Mouse (Mus musculus) neural tube, embryonic 13.5 days (tissue): ENCODE measurements around the gene Pom121l2. TPM values are rescaled to one million over a fixed set of nuclear protein-coding genes. Genes with fewer than 3 reads are reported as not detected.

Experiments used
- ATAC-seq: fragments of 200-750 bp; cut with Nextera tagmentation; 2 replicates; pipeline ENCODE4 v1.8.0; 2017; ENCODE audit warnings: low read depth, mild to moderate bottlenecking, moderate TSS enrichment, moderate library complexity
- H3K27ac ChIP-seq: fragments of 300-500 bp; sonication (generic); replicated peaks from 2 replicates; pipeline ENCODE4 v1.5.1; 2015; ENCODE audit warnings: moderate library complexity, mild to moderate bottlenecking, inconsistent platforms
- H3K27me3 ChIP-seq: fragments of 300-500 bp; sonication (generic); 2 replicates; pipeline ENCODE4 v1.6.1; 2015; ENCODE audit warnings: mild to moderate bottlenecking, inconsistent platforms
- H3K36me3 ChIP-seq: fragments of 300-500 bp; sonication (generic); 2 replicates; pipeline ENCODE4 v1.6.1; 2015; ENCODE audit warnings: mild to moderate bottlenecking, inconsistent platforms
- H3K4me1 ChIP-seq: fragments of 300-500 bp; sonication (generic); replicated peaks from 2 replicates; pipeline ENCODE4 v1.6.1; 2015; ENCODE audit warnings: inconsistent platforms
- H3K4me2 ChIP-seq: fragments of 300-500 bp; sonication (generic); 2 replicates; pipeline ENCODE4 v1.6.1; 2015; ENCODE audit warnings: inconsistent platforms, mild to moderate bottlenecking, moderate library complexity
- H3K4me3 ChIP-seq: fragments of 300-500 bp; sonication (generic); 2 replicates; pipeline ENCODE4 v1.5.1; 2015; ENCODE audit warnings: mild to moderate bottlenecking, inconsistent platforms
- H3K9ac ChIP-seq: fragments of 300-500 bp; sonication (generic); 2 replicates; pipeline ENCODE4 v1.6.1; 2015; ENCODE audit warnings: moderate library complexity, mild to moderate bottlenecking, inconsistent platforms
- H3K9me3 ChIP-seq: fragments of 300-500 bp; sonication (generic); 2 replicates; pipeline ENCODE4 v1.6.1; 2016; ENCODE audit warnings: inconsistent platforms
- WGBS: fragments of 180-500 bp; shearing (Covaris S2); methylation state at CpG from one replicate; pipeline ENCODE4 v1.1.7; 2015; 5-methylcytosine and 5-hydroxymethylcytosine counted together
- polyA plus RNA-seq: library from polyadenylated mRNA; unstranded; fragments of >200 nt; fragmentation: Nextera tagmentation; extraction: Ambion mirVana; gene quantifications from 2 replicates; pipeline ENCODE4 v1.2.1, GENCODE M21; 2015

Gene Pom121l2
- polyA plus RNA-seq, 1 experiment from 2014 or later = not detected

- Histone ChIP-seq H3K4me3 (peak overlapping the region; percentile 28), H3K27me3 (peaks cover 97% of the 10 kb centered on the region), H3K9ac (no peak overlapping the region), H3K4me1 (peaks cover 17% of the 10 kb centered on the region), H3K9me3 (no peaks in the 10 kb centered on the region), H3K27ac (no peak overlapping the region), H3K36me3 (no peaks in the 10 kb centered on the region), H3K4me2 (peak overlapping the region; percentile 50)
- under 1% methylated on average over 21 of the region's 21 CpGs for WGBS
- no peak for ATAC-seq
These were observed 14.4 kb downstream of the Pom121l2 start for GRCm38 (mm10) chr13:21995331-21995914.

GRCm38 (mm10) chr13:21996101-21996839 lies 15.3 kb downstream of the Pom121l2 start:
- H3K9ac ChIP-seq = no peak overlapping the region
- H3K27ac ChIP-seq = no peak overlapping the region
- H3K4me3 ChIP-seq = peak overlapping the region; percentile 12; the same call in 1 of the 2 replicates
- 3% methylated on average over 12 of the region's 12 CpGs for WGBS
- H3K4me2 ChIP-seq = peak overlapping the region; percentile 50
- peaks cover 97% of the 10 kb centered on the region for H3K27me3 ChIP-seq
- no peaks in the 10 kb centered on the region for H3K36me3 ChIP-seq
- H3K9me3 ChIP-seq = no peaks in the 10 kb centered on the region
- ATAC-seq = no peak
- H3K4me1 ChIP-seq = peaks cover 17% of the 10 kb centered on the region

- no peak overlapping the region for H3K27ac ChIP-seq
- H3K4me3 ChIP-seq = peak overlapping the region; percentile 12; the same call in 1 of the 2 replicates
- H3K27me3 ChIP-seq = peaks cover 97% of the 10 kb centered on the region
- peak overlapping the region; percentile 34 for H3K4me2 ChIP-seq
- H3K36me3 ChIP-seq = no peaks in the 10 kb centered on the region
- under 1% methylated on average over 13 of the region's 13 CpGs for WGBS
- H3K9ac ChIP-seq = no peak overlapping the region
- no peak for ATAC-seq
- H3K4me1 ChIP-seq = peaks cover 17% of the 10 kb centered on the region
- no peaks in the 10 kb centered on the region for H3K9me3 ChIP-seq
These were observed 15.8 kb downstream of the Pom121l2 start for GRCm38 (mm10) chr13:21996840-21997185.

GRCm38 (mm10) chr13:21997201-21997820 lies 16.3 kb downstream of the Pom121l2 start:
- no peak overlapping the region for H3K9ac ChIP-seq
- H3K4me1 ChIP-seq = peaks cover 17% of the 10 kb centered on the region
- no peak overlapping the region for H3K27ac ChIP-seq
- peak overlapping the region; percentile 34 for H3K4me2 ChIP-seq
- H3K9me3 ChIP-seq = no peaks in the 10 kb centered on the region
- ATAC-seq = no peak
- H3K27me3 ChIP-seq = peaks cover 97% of the 10 kb centered on the region
- under 1% methylated on average over 21 of the region's 21 CpGs for WGBS
- H3K4me3 ChIP-seq = 0 out of 2 replicates have a peak overlapping the region, but pooled peaks have one; percentile 12
- H3K36me3 ChIP-seq = no peaks in the 10 kb centered on the region

GRCm38 (mm10) chr13:21997821-21998220 lies 16.8 kb downstream of the Pom121l2 start:
- H3K36me3 ChIP-seq = no peaks in the 10 kb centered on the region
- peaks cover 17% of the 10 kb centered on the region for H3K4me1 ChIP-seq
- H3K4me3 ChIP-seq = no peak overlapping the region
- H3K27ac ChIP-seq = no peak overlapping the region
- H3K9me3 ChIP-seq = no peaks in the 10 kb centered on the region
- no peak overlapping the region for H3K9ac ChIP-seq
- peaks cover 97% of the 10 kb centered on the region for H3K27me3 ChIP-seq
- no peak overlapping the region for H3K4me2 ChIP-seq
- ATAC-seq = no peak
- 7% methylated on average over 4 of the region's 4 CpGs for WGBS

- Histone ChIP-seq H3K9me3 (no peaks in the 10 kb centered on the region), H3K4me3 (no peak overlapping the region), H3K4me1 (peaks cover 17% of the 10 kb centered on the region), H3K27ac (no peak overlapping the region), H3K9ac (no peak overlapping the region), H3K36me3 (no peaks in the 10 kb centered on the region), H3K27me3 (peaks cover 99% of the 10 kb centered on the region), H3K4me2 (no peak overlapping the region)
- WGBS = 25% methylated on average over 3 of the region's 3 CpGs
- ATAC-seq = no peak
These were observed 17.4 kb downstream of the Pom121l2 start for GRCm38 (mm10) chr13:21998412-21998811.

GRCm38 (mm10) chr13:21999147-21999546 lies 18.2 kb downstream of the Pom121l2 start:
- H3K9ac ChIP-seq = no peak overlapping the region
- no peak overlapping the region for H3K4me3 ChIP-seq
- no peak for ATAC-seq
- H3K9me3 ChIP-seq = no peaks in the 10 kb centered on the region
- H3K4me2 ChIP-seq = no peak overlapping the region
- 30% methylated on average over 4 of the region's 4 CpGs for WGBS
- H3K36me3 ChIP-seq = no peaks in the 10 kb centered on the region
- peaks cover 17% of the 10 kb centered on the region for H3K4me1 ChIP-seq
- H3K27ac ChIP-seq = no peak overlapping the region
- peaks cover 99% of the 10 kb centered on the region for H3K27me3 ChIP-seq

GRCm38 (mm10) chr13:22001346-22001745 lies 20.4 kb downstream of the Pom121l2 start:
- H3K9me3 ChIP-seq = no peaks in the 10 kb centered on the region
- no peak for ATAC-seq
- H3K4me2 ChIP-seq = no peak overlapping the region
- H3K36me3 ChIP-seq = no peaks in the 10 kb centered on the region
- H3K27ac ChIP-seq = no peak overlapping the region
- H3K4me3 ChIP-seq = no peak overlapping the region
- H3K9ac ChIP-seq = no peak overlapping the region
- WGBS = 56% methylated on average over 2 of the region's 2 CpGs
- peaks cover 18% of the 10 kb centered on the region for H3K4me1 ChIP-seq
- peaks cover 100% of the 10 kb centered on the region for H3K27me3 ChIP-seq

GRCm38 (mm10) chr13:22001823-22002222 lies 20.8 kb downstream of the Pom121l2 start:
- H3K4me1 ChIP-seq = peaks cover 20% of the 10 kb centered on the region
- H3K27me3 ChIP-seq = peaks cover 100% of the 10 kb centered on the region
- H3K4me3 ChIP-seq = no peak overlapping the region
- H3K27ac ChIP-seq = no peak overlapping the region
- H3K9ac ChIP-seq = no peak overlapping the region
- 20% methylated on average over 5 of the region's 5 CpGs for WGBS
- ATAC-seq = no peak
- no peaks in the 10 kb centered on the region for H3K9me3 ChIP-seq
- no peaks in the 10 kb centered on the region for H3K36me3 ChIP-seq
- H3K4me2 ChIP-seq = no peak overlapping the region

- Histone ChIP-seq H3K9ac (peak overlapping the region; percentile 49; the same call in 1 of the 2 replicates), H3K27ac (no peak overlapping the region), H3K4me3 (peak overlapping the region; percentile 44), H3K27me3 (peaks cover 100% of the 10 kb centered on the region), H3K36me3 (no peaks in the 10 kb centered on the region), H3K9me3 (no peaks in the 10 kb centered on the region), H3K4me2 (peak overlapping the region; percentile 73), H3K4me1 (peaks cover 16% of the 10 kb centered on the region)
- WGBS = under 1% methylated on average over 45 of the region's 45 CpGs
- peak; percentile 62 for ATAC-seq
These were observed 24.8 kb downstream of the Pom121l2 start for GRCm38 (mm10) chr13:22005605-22006333.

GRCm38 (mm10) chr13:22006334-22007120 lies 25.5 kb downstream of the Pom121l2 start:
- peak overlapping the region; percentile 44 for H3K4me3 ChIP-seq
- peaks cover 99% of the 10 kb centered on the region for H3K27me3 ChIP-seq
- H3K4me2 ChIP-seq = peak overlapping the region; percentile 73
- no peak overlapping the region for H3K27ac ChIP-seq
- peaks cover 16% of the 10 kb centered on the region for H3K4me1 ChIP-seq
- WGBS = 0% methylated on average over 38 of the region's 38 CpGs
- H3K36me3 ChIP-seq = no peaks in the 10 kb centered on the region
- H3K9me3 ChIP-seq = no peaks in the 10 kb centered on the region
- H3K9ac ChIP-seq = peak overlapping the region; percentile 49; the same call in 1 of the 2 replicates
- ATAC-seq = peak; percentile 60
